Mouse (Mus musculus) E14TG2a.4 (cell line): ENCODE data around the gene Cisd3.

ENCODE experiments used
- CTCF ChIP-seq: conservative IDR thresholded peaks from 2 replicates; pipeline ENCODE4 v1.5.1; 2014; ENCODE audit warnings: low read length
- NANOG ChIP-seq: IDR thresholded peaks from 2 replicates; pipeline ENCODE4 v1.6.1; 2014; ENCODE audit warnings: borderline replicate concordance, low read length, mixed read lengths

DNA sequence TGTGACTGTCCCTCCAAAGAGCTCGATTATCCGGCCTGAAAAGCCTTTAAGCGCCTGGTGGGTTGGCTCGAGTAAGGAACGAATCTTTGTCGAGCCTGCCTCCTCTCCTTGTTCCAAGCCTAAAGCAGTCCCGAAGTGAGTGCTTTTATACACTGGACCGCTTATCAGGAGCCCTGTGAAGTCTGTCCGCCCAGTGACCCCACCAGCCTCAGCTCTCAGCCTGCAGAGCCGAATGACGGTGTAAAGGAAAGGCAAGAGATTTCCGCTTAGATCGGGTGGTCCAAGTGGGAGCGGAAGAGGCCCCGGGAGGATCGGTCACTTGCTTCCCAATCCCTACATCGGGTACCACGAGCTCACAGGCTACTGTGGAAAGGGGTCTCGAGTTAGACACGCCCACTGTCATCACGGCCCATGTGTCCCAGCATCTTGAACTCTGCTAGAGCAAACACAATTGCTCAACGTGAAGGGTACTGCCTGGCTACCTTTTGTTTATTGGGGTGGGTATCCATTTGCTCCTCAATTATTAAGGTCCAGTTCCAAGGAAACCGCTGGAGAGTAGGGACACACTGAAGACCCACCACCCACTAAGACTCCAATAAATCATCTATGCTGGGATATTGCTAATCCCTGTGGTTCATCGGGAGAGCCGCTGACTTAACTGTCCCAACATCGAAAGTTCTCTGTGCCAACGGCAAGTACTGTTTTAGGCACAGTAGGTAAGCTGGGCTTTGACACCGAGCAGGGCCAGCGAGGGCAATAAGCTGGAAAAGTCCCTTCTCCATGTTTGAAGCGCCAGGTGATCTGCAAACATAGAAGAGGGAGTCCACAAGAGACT is 15.3 kb downstream of the Cisd3 start:
- TF ChIP-seq CTCF = no peak
- TF ChIP-seq NANOG = no peak
